Mouse (Mus musculus) heart, adult 2 months (tissue): ENCODE measurements around the gene Prn. TPM values are rescaled to one million over a fixed set of nuclear protein-coding genes. Genes with fewer than 3 reads are reported as not detected.

Experiments
- DNase-seq, 2 experiments: peaks; one replicate each; pipeline ENCODE4 v3.0.0; 2021
- H3K27ac ChIP-seq: fragments of 200-600 bp; 2 replicates; pipeline ENCODE4 v1.8.1; 2022
- H3K27me3 ChIP-seq: fragments of 200-500 bp; 2 replicates; pipeline ENCODE4 v1.6.1; 2012; ENCODE audit warnings: mild to moderate bottlenecking, low read length, inconsistent platforms, mixed read lengths; ENCODE audit not compliant: control insufficient read depth, insufficient read depth
- H3K36me3 ChIP-seq: fragments of 200-500 bp; 2 replicates; pipeline ENCODE4 v1.6.1; 2012; ENCODE audit warnings: low read length, inconsistent platforms; ENCODE audit not compliant: control insufficient read depth, insufficient read depth
- H3K4me1 ChIP-seq: fragments of 200-500 bp; 2 replicates; pipeline ENCODE4 v1.6.1; 2011; ENCODE audit warnings: low read length; ENCODE audit not compliant: control insufficient read depth, insufficient read depth
- H3K4me3 ChIP-seq: fragments of 200-600 bp; 2 replicates; pipeline ENCODE4 v1.8.1; 2022
- H3K79me2 ChIP-seq: fragments of 200-500 bp; replicated peaks from 2 replicates; pipeline ENCODE4 v1.6.1; 2012; ENCODE audit warnings: mild to moderate bottlenecking, inconsistent platforms, low read length, moderate library complexity, mixed read lengths; ENCODE audit not compliant: control insufficient read depth, insufficient read depth
- H3K9ac ChIP-seq: fragments of 200-500 bp; 2 replicates; pipeline ENCODE4 v1.6.1; 2012; ENCODE audit warnings: low read depth, mild to moderate bottlenecking, control low read depth, inconsistent platforms, low read length, mixed read lengths
- CTCF ChIP-seq: fragments of 200-600 bp; IDR thresholded peaks from 2 replicates; pipeline ENCODE4 v1.8.1; 2022; ENCODE audit warnings: antibody characterized with exemption, mild to moderate bottlenecking, moderate library complexity
- EP300 ChIP-seq: fragments of 200-500 bp; IDR thresholded peaks from 2 replicates; pipeline ENCODE4 v1.6.1; 2011; ENCODE audit warnings: low read depth, low read length, control low read depth; ENCODE audit not compliant: insufficient read depth
- POLR2A ChIP-seq: fragments of 200-500 bp; IDR thresholded peaks from 2 replicates; pipeline ENCODE4 v1.6.1; 2011; ENCODE audit warnings: mild to moderate bottlenecking, low read depth, low read length, control low read depth; ENCODE audit not compliant: insufficient read depth
- WGBS: fragments of 180-500 bp; shearing (Covaris S2); methylation state at CpG from one replicate; pipeline ENCODE4 v1.1.7; 2018; 5-methylcytosine and 5-hydroxymethylcytosine counted together
- intact Hi-C: fragments of 180-260 bp; cut with DNase I; formaldehyde crosslinking; loops from one replicate; pipeline ENCODE4 v1.15.1; 2025
- polyA plus RNA-seq: library from polyadenylated mRNA; depleted of rRNA; stranded (reverse); fragments of >200 nt; gene quantifications from 2 replicates; pipeline ENCODE4 v1.2.3, GENCODE M21; 2012
- total RNA-seq, 2 experiments: library from RNA; stranded (reverse); gene quantifications; 2 replicates each; pipeline ENCODE4 v1.2.3; 2021

The Prn gene
- total and polyA plus RNA-seq, 3 experiments, result 0.23 TPM; not detected in 2

- no peaks in the 10 kb centered on the region for H3K36me3 ChIP-seq
- WGBS, result 25% methylated on average over 29 of the region's 29 CpGs
- peak overlapping the region; percentile 26 for H3K4me3 ChIP-seq
- H3K4me1 ChIP-seq, result peaks cover 11% of the 10 kb centered on the region
- TF ChIP-seq POLR2A (no peak), CTCF (no peak), EP300 (no peak)
- no peaks in the 10 kb centered on the region for H3K79me2 ChIP-seq
- intact Hi-C loops, result loop anchor here (5.0 kb wide), 1 partner anchor 46 kb away; the partner anchor contains the start of genes Prn and Prnp
- no peak for DNase-seq
- H3K27ac ChIP-seq, result no peak overlapping the region
- H3K9ac ChIP-seq, result 0 out of 2 replicates have a peak overlapping the region, but pooled peaks have one; percentile 8
- no peaks in the 10 kb centered on the region for H3K27me3 ChIP-seq
Observed at GRCm38 (mm10) chr2:131952961-131953538, 43.3 kb downstream of the Prn start.

DNA sequence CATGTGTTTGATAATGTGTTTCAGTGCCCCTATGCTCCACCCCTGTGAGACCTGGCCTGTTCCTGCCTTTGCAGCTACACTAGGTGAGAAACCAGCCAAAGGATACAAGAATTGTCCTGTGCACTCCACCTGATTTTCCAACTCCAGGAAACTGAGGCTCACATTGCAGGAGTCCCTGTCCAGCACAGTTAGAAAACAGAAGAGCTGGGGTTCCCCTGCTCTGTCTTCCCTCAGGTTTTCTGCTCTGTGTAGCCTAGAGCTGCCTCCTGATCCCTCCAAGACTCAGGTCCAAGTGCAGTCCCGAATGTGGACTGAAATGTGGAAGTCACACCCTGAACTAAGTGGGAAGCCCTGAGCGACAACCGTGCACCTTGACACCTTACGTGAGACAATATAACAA lies 44.0 kb downstream of the Prn start:
- no peak overlapping the region for H3K27ac ChIP-seq
- peaks cover 11% of the 10 kb centered on the region for H3K4me1 ChIP-seq
- no peaks in the 10 kb centered on the region for H3K79me2 ChIP-seq
- H3K27me3 ChIP-seq, result no peaks in the 10 kb centered on the region
- H3K36me3 ChIP-seq, result no peaks in the 10 kb centered on the region
- no peak for DNase-seq
- no peak overlapping the region for H3K9ac ChIP-seq
- WGBS, result 82% methylated on average over 4 of the region's 4 CpGs
- intact Hi-C loops, result loop anchor here (5.0 kb wide), 1 partner anchor 46 kb away; the partner anchor contains the start of genes Prn and Prnp
- TF ChIP-seq POLR2A, result no peak
- no peak for TF ChIP-seq EP300
- TF ChIP-seq CTCF, result no peak
- H3K4me3 ChIP-seq, result no peak overlapping the region

- Histone ChIP-seq H3K79me2 (no peaks in the 10 kb centered on the region), H3K36me3 (no peaks in the 10 kb centered on the region), H3K4me1 (peaks cover 9% of the 10 kb centered on the region), H3K4me3 (peak overlapping the region; percentile 26), H3K9ac (no peak overlapping the region), H3K27me3 (no peaks in the 10 kb centered on the region), H3K27ac (no peak overlapping the region; the same call in none of the 2 replicates)
- 45% methylated on average over 9 of the region's 9 CpGs for WGBS
- intact Hi-C loops, result loop anchor here (5.0 kb wide), 1 partner anchor 48 kb away; the partner anchor contains the start of genes Prn and Prnp
- peak in 1 of 2 experiments; percentile 66 for DNase-seq
- no peak for TF ChIP-seq CTCF
- TF ChIP-seq EP300, result 0 out of 2 replicates have a peak, but pooled peaks have one; percentile 46
Observed at GRCm38 (mm10) chr2:131954835-131955234, 45.1 kb downstream of the Prn start.

- peak; percentile 43 to 44 for DNase-seq
- no peak for TF ChIP-seq CTCF
- no peak for TF ChIP-seq POLR2A
- no peak for TF ChIP-seq EP300
- Histone ChIP-seq H3K4me1 (peaks cover 9% of the 10 kb centered on the region), H3K4me3 (peak overlapping the region; percentile 26), H3K9ac (no peak overlapping the region), H3K27ac (no peak overlapping the region; the same call in none of the 2 replicates), H3K27me3 (no peaks in the 10 kb centered on the region), H3K79me2 (no peaks in the 10 kb centered on the region), H3K36me3 (no peaks in the 10 kb centered on the region)
- intact Hi-C loops, result no loop called here
- WGBS, result 24% methylated on average over 17 of the region's 17 CpGs
Observed at GRCm38 (mm10) chr2:131955264-131955663, 45.5 kb downstream of the Prn start.

GRCm38 (mm10) chr2:131956336-131957256 lies 46.8 kb downstream of the Prn start:
- TF ChIP-seq POLR2A, result no peak
- no peak for TF ChIP-seq CTCF
- Histone ChIP-seq H3K9ac (no peak overlapping the region), H3K4me3 (no peak overlapping the region), H3K4me1 (peaks cover 12% of the 10 kb centered on the region), H3K36me3 (no peaks in the 10 kb centered on the region), H3K27ac (no peak overlapping the region), H3K27me3 (no peaks in the 10 kb centered on the region), H3K79me2 (no peaks in the 10 kb centered on the region)
- intact Hi-C loops, result no loop called here
- WGBS, result 82% methylated on average over 7 of the region's 7 CpGs
- DNase-seq, result peak in 1 of 2 experiments; percentile 7
